Mouse (Mus musculus): ENCODE measurements around the gene Gckr.
"Not testable (repeated sequence)": the region's sequence is repeated elsewhere in the genome, so short reads cannot be mapped to it uniquely, and the experiment has no call there.

The Gckr gene

DNA sequence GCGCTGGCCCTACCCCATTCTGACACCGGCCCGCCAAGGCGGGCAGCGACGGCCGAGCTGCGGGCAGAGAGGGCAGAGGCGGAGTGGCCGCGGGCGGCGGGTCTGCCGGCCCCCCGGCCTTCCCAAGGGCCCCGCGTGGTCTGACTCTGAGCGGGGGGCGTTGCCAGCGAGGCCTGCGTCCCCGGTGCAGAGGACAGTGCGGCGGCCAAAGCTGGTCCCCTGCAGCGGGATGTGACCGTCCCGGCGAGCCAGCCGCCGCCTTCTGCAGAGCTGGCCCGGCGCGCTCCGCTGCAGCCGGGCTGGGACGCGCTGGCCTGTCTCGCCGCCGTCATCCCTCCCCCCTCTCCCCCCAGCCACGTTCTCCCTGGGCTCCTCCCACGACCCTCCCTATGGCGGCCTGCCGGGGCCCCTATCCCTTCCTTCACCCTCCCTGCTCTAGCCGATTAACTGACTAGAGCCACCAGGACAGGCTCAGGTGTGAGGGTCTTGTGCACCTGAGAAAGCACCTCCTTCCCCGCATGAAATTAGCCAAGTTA is 1.6 kb upstream of the Gckr start, which contains the start of gene Fndc4:
TSS of gene Fndc4 (minus strand) at position 475 of the 536 bp plus-strand sequence.
- no peak for DNase-seq (ENCODE audit: low read depth)

DNA sequence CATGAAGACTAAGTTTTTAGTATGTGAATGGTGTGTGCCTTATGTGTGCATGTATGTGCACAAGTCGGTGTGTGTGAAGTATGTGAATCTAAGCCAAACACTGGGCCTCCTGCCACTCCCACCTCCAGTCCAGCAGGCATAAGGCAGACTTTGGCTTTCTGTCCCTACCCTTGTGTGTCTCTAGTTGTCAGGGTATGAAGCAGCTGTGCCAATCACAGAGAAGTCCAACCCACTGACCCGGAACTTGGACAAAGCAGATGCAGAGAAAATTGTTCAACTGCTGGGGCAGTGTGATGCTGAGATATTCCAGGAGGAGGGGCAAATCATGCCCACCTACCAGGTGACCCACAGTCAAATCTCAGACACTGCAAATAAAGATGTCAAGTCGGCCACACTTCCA is 738 bp downstream of the Gckr start:
- no peak for DNase-seq (ENCODE audit: low read depth)

- DNase-seq (ENCODE audit: low read depth) = peak; percentile 16
Observed at GRCm38 (mm10) chr5:31298486-31298885, 1.2 kb downstream of the Gckr start.

DNA sequence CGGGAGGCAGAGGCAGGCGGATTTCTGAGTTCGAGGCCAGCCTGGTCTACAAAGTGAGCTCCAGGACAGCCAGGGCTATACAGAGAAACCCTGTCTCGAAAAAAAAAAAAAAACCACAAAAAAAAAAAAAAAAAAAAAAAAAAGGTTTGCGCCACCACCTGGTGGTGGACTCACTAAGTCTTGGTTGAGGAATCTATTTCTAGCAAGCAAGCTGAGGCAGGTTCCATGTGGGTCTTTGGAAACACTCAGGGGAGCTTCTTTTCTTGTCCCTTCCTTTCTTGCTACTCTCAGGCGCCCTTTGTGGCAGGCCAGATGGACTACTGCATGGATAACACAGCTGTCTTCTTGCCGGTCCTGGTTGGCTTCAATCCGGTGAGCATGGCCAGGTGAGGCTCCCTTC is 4.6 kb downstream of the Gckr start:
- DNase-seq (ENCODE audit: low read depth) = peak; percentile 33

- no peak for DNase-seq (ENCODE audit: low read depth)
Observed at GRCm38 (mm10) chr5:31303093-31303492, 5.8 kb downstream of the Gckr start.

DNA sequence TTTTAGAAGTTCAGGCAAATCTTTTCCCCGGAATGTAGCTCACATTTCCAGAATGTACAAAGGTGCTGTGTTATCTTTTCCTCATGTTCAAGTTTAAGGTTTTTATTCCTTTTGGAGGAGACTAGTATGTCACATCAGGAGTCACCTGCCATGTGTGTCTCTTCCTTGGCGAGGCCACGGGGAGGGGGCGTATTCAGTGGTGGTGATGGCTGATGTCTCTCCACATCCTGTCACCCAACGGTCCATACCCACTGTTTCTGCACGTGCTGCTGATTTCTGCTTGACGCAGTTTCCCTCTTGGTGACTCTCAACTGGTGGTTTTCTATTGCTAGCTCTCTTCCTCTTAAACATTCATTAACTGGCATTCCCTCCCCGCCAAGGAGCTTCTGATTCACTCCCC is 15.6 kb downstream of the Gckr start:
- peak; percentile 13 for DNase-seq (ENCODE audit: low read depth)

DNA sequence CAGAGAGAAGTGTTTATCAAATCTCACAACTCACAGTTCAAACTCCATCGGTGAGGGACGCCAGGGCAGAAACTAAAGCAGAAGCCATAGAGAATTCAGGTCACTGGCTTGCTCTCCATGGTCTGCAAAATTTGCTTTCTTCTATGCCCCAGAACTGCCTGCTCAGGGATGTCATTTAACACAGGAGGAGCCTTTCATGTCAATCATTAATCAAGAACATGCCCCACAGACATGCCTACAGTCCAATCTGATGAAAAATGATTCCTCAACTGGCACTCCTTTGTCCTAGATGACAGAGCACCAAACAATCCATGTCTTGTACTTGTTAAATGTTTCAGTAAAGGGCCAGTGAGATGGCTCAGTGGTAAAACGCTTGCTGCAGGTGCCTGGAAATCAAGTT is 25.5 kb downstream of the Gckr start:
- DNase-seq (ENCODE audit: low read depth) = no peak

DNA sequence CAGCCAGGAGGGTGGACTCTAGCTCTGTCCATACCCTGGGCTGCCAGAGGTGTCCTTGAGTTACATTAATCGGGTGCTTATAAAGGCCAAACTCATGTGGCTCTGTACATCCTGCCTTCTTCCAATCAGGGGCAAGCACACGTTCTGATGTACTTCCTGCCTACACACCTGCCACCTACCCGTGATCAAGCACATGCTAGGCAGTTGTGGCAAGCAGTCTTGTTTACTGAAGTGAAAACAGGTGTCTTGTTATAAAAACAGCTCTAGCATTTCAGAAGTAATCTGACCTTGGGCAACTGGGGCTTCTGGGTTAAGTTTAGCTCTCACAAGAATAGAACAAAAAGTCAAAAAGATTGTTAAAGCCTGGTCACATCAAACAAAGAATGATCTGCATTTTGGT is 26.8 kb downstream of the Gckr start:
- no peak for DNase-seq (ENCODE audit: low read depth)

DNA sequence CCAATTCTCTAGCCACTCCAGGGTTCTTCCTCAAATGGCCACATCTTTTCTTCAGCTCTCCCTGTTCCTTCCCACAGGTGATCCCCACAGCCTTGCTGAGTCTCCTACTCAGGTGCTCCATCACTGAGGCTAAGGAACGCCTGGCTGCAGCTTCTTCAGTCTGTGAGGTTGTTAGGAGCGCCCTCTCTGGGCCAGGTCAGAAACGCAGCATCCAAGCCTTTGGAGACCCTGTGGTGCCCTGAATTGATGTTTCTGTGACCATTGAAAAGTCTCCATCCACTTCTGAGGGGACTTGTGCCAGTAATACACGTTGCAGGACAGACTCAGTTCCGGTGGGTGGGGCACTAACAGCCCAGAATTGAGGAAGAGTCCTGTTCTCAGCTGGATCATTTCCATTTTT is 29.6 kb downstream of the Gckr start:
- peak; percentile 24 for DNase-seq (ENCODE audit: low read depth)

DNA sequence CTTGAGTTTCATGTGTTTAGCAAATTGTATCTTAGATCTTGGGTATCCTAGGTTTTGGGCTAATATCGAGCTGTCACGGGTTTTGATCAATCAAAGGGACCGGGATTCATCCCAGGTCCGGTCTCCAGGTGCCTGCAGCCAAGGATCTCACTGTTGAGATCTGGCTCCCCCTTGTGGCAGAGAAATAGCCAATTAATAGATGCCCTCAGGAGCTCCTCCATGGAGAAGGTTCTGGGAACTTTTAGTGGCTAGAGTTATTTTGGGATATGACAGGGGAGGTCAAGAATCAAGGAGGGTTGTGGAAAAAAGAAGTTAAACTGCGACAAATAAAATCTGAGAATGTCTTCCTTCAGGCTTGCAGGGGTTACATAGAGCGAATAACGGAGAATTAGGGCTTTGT is 31.0 kb downstream of the Gckr start:
- peak; percentile 58 for DNase-seq (ENCODE audit: low read depth)

GRCm38 (mm10) chr5:31357586-31357985 is 60.3 kb downstream of the Gckr start:
- not testable (repeated sequence) for DNase-seq (ENCODE audit: low read depth)

- peak; percentile 8 for DNase-seq (ENCODE audit: low read depth)
Observed at GRCm38 (mm10) chr5:31360955-31361354, 63.7 kb downstream of the Gckr start.
